In the genomic region with DNA sequence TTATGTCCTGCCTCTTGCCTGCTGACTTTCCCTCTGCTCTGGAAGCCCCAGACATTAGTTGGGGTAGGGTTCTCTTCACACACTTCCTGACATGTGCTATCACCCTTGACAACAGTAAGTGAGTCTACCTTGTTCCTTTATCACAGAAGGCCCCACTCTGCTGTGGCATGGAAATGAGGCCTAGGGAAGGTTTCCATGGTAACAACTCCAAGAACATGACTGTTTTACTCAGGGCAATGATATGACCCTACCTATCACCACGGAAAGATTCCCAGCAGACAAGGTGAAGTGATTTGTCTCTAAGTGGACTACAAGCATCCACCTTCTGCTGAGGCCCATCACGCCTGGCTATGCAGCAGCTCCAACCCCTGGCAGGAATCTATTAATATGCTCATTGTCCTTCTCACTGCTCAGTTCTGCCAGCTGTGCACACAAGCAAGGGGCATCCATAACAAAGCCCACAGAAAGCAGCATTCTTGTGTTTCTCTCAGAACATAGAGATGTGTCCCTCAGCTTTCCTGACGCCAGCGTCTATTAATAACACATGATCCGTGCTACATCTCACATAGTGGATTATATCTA, we compare ENCODE assay signal across 23 mouse cellular contexts.
A peak's percentile ranks its signal among the peaks of the same experiment; 100 is the strongest.
DNase-seq lines count a peak whose midpoint lies in the region; ATAC-seq and TF ChIP-seq lines count a peak whose summit lies in the region.
"Had no signal": no experiment of that assay in that cellular context is flagged by ENCODE, and none has a peak within 500 bp of the region (broad histone marks: within the 10 kb centered on the region; RNA-seq: fewer than 3 reads in every experiment).

No protein-coding gene starts in this region.

- H3K9me3 ChIP-seq in midbrain, embryonic 15.5 days = no peaks in the 10 kb centered on the region
- no peaks in the 10 kb centered on the region for H3K9me3 ChIP-seq in liver, embryonic 11.5 days (ENCODE audit: control insufficient read depth, low read length)
- H3K9me3 ChIP-seq: embryonic facial prominence, embryonic 13.5 days; stomach, embryonic 15.5 days had no signal

- 75% methylated on average over 5 of the region's 5 CpGs for WGBS in midbrain, embryonic 15.5 days
- WGBS in liver, embryonic 11.5 days = 81% methylated on average over 5 of the region's 5 CpGs

- H3K4me3 ChIP-seq in layer of hippocampus, adult 2 months = no peak overlapping the region
- no peak overlapping the region for H3K4me3 ChIP-seq in midbrain, embryonic 15.5 days
- H3K4me3 ChIP-seq in liver, embryonic 11.5 days (ENCODE audit: low read depth, low read length) = no peak overlapping the region
- H3K4me3 ChIP-seq: embryonic facial prominence, embryonic 13.5 days; erythroblast, embryonic 14.5 days; gastrocnemius, adult 2 months; stomach, embryonic 15.5 days had no signal

- H3K27ac ChIP-seq in layer of hippocampus, adult 2 months = peak overlapping the region; percentile 61
- H3K27ac ChIP-seq in midbrain, embryonic 15.5 days = peak overlapping the region; percentile 39
- no peak overlapping the region for H3K27ac ChIP-seq in liver, embryonic 11.5 days (ENCODE audit: low read depth, low read length)
- H3K27ac ChIP-seq: embryonic facial prominence, embryonic 13.5 days; gastrocnemius, adult 2 months; liver, embryonic 14.5 days; stomach, embryonic 15.5 days had no signal

- peaks cover 8% of the 10 kb centered on the region for H3K4me1 ChIP-seq in midbrain, embryonic 15.5 days
- H3K4me1 ChIP-seq in liver, embryonic 11.5 days (replicated peaks; ENCODE audit: control insufficient read depth, insufficient read depth, low read length) = no peaks in the 10 kb centered on the region
- H3K4me1 ChIP-seq: embryonic facial prominence, embryonic 13.5 days; stomach, embryonic 15.5 days had no signal

- ATAC-seq in frontal cortex, adult (ENCODE audit: low TSS enrichment) = peak; percentile 31
- ATAC-seq in midbrain, embryonic 15.5 days (replicated peaks) = peak; percentile 51; the same call in 1 of the 2 replicates
- ATAC-seq in liver, embryonic 11.5 days (replicated peaks; ENCODE audit: low FRiP score) = no peak
- ATAC-seq: inflammation-experienced regulatory T-cells, adult 6 months; Patski had no signal

- no peak for DNase-seq in frontal cortex, postnatal 10 days (ENCODE audit: low spot score in 2 of 2)
- no peak for DNase-seq in layer of hippocampus, adult 2 months (ENCODE audit: low spot score in 2 of 2)
- no peak for DNase-seq in layer of hippocampus, postnatal 10 days (ENCODE audit: low spot score in 2 of 2)
- peak; percentile 6 for DNase-seq in R1 (ENCODE audit: low read depth, low spot score)
- no peak for DNase-seq in liver, embryonic 11.5 days (ENCODE audit: low spot score)
- DNase-seq: adrenal gland, adult 2 months; cerebellum, adult 18-20 months; cerebellum, postnatal 36 days; embryo, embryonic 11 days; gastrocnemius, adult 2 months; kidney, adult 18-20 months; kidney, postnatal 4 days; lung, embryonic 14.5 days; right cerebral cortex, adult 18-20 months; thymus, postnatal 25 days had no signal

- H3K4me2 ChIP-seq in midbrain, embryonic 15.5 days = no peak overlapping the region
- no peak overlapping the region for H3K4me2 ChIP-seq in liver, embryonic 11.5 days
- H3K4me2 ChIP-seq: embryonic facial prominence, embryonic 13.5 days; lung, embryonic 14.5 days; stomach, embryonic 15.5 days had no signal

- no peak overlapping the region for H3K9ac ChIP-seq in midbrain, embryonic 15.5 days
- no peak overlapping the region for H3K9ac ChIP-seq in liver, embryonic 11.5 days (ENCODE audit: low read depth, low read length)
- H3K9ac ChIP-seq: embryonic facial prominence, embryonic 13.5 days; liver, embryonic 14.5 days; lung, embryonic 14.5 days; stomach, embryonic 15.5 days had no signal

- TF ChIP-seq CTCF in layer of hippocampus, adult 2 months (conservative IDR thresholded peaks at IDR 0.05) = no peak

- H3K36me3 ChIP-seq in midbrain, embryonic 15.5 days (replicated peaks) = 0 out of 2 replicates have a peak, but pooled peaks cover 5% of the 10 kb centered on the region
- no peaks in the 10 kb centered on the region; the same call in 1 of the 2 replicates for H3K36me3 ChIP-seq in liver, embryonic 11.5 days (ENCODE audit: control insufficient read depth, insufficient read depth, low read length)

- no peaks in the 10 kb centered on the region for H3K27me3 ChIP-seq in midbrain, embryonic 15.5 days (replicated peaks)
- H3K27me3 ChIP-seq in liver, embryonic 11.5 days (replicated peaks; ENCODE audit: control insufficient read depth, insufficient read depth, low read length) = no peaks in the 10 kb centered on the region
- H3K27me3 ChIP-seq: embryonic facial prominence, embryonic 13.5 days; Patski; stomach, embryonic 15.5 days had no signal
